Mouse (Mus musculus): ENCODE measurements at regions not wholly inside any gene's neighbourhood (a gene's known extent, or its start where the extent isn't known, plus 50 kb on each side); places are given as distances from the start of the nearest gene placed in this dataset.

GRCm38 (mm10) chr1:96482816-96483215, 389.2 kb downstream of the Slco4c1 start:
- no peak for TF ChIP-seq CHD2 (IDR thresholded peaks at IDR 0.05; ENCODE audit: low read depth, low read length)
- TF ChIP-seq MAFK (IDR thresholded peaks at IDR 0.05; ENCODE audit: insufficient read depth, low read depth, low read length), result no peak
- no peak for TF ChIP-seq HCFC1 (IDR thresholded peaks at IDR 0.05; ENCODE audit: borderline replicate concordance, insufficient read depth, low read length)
- no peak for TF ChIP-seq ZNF384 (IDR thresholded peaks at IDR 0.05; ENCODE audit: low read depth, low read length)
- no peak for TF ChIP-seq ZC3H11A (IDR thresholded peaks at IDR 0.05; ENCODE audit: borderline replicate concordance, low read depth, low read length)

Measured in ES-E14 (cell line).